Mouse (Mus musculus): ENCODE measurements around the gene Hist2h2ab. TPM values are rescaled to one million over a fixed set of nuclear protein-coding genes. Genes with fewer than 3 reads are reported as not detected.

Hist2h2ab gene
- total and polyA plus RNA-seq, 3 experiments: 0.72 to 234 TPM; not detected in 1

- Histone ChIP-seq H3K4me1 (ENCODE audit: control insufficient read depth in 1 of 2, insufficient read depth in 2 of 2, low read length in 2 of 2) (peaks cover 5 to 47% of the 10 kb centered on the region in 2 experiments), H3K9ac (ENCODE audit: control insufficient read depth, low read depth, low read length, poor library complexity, severe bottlenecking) (peak overlapping the region; percentile 68), H3K9me3 (replicated peaks; ENCODE audit: insufficient read depth, low read length) (no peaks in the 10 kb centered on the region), H3K36me3 (ENCODE audit: control insufficient read depth in 1 of 2, insufficient read depth in 2 of 2, low read length in 2 of 2) (peaks cover 0 to 45% of the 10 kb centered on the region in 2 experiments; a peak in 2 of 4 replicates), H3K79me2 (ENCODE audit: control insufficient read depth, insufficient read depth, low read length, poor library complexity) (peaks cover 7% of the 10 kb centered on the region; the same call in 1 of the 2 replicates), H3K27ac (ENCODE audit: control insufficient read depth, low read depth, low read length) (peak overlapping the region; percentile 99), H3K4me3 (ENCODE audit: control insufficient read depth in 1 of 2, insufficient read depth in 1 of 2, low read depth in 2 of 2, low read length in 2 of 2) (peak overlapping the region in 1 of 2 experiments; percentile 37; a peak in 2 of 4 replicates), H3K27me3 (ENCODE audit: control insufficient read depth in 1 of 2, insufficient read depth in 2 of 2, low read length in 2 of 2) (no peaks in the 10 kb centered on the region)
- TF ChIP-seq POLR2AphosphoS5 (IDR thresholded peaks at IDR 0.05; ENCODE audit: borderline replicate concordance, low read depth, low read length) (no peak), MYC (IDR thresholded peaks at IDR 0.05; ENCODE audit: low read depth, low read length) (no peak), USF2 (IDR thresholded peaks at IDR 0.05; ENCODE audit: borderline replicate concordance in 1 of 2, insufficient read depth in 1 of 2, low read depth in 1 of 2, low read length in 2 of 2) (no peak), ZKSCAN1 (IDR thresholded peaks at IDR 0.05; ENCODE audit: low read depth, low read length) (no peak), GATA1 (IDR thresholded peaks at IDR 0.05; ENCODE audit: low read depth, low read length) (no peak), NRF1 (IDR thresholded peaks at IDR 0.05; ENCODE audit: insufficient read depth, low read depth, low read length, poor library complexity, severe bottlenecking) (no peak), RCOR1 (IDR thresholded peaks at IDR 0.05; ENCODE audit: low read depth, low read length) (no peak), MEF2A (IDR thresholded peaks at IDR 0.05; ENCODE audit: extremely low read depth, insufficient replicate concordance, low read depth, low read length, poor library complexity, severe bottlenecking) (no peak), JUND (IDR thresholded peaks at IDR 0.05; ENCODE audit: low read depth, low read length) (no peak), UBTF (IDR thresholded peaks at IDR 0.05; ENCODE audit: borderline replicate concordance, insufficient read depth, low read depth, low read length) (no peak), SIN3A (IDR thresholded peaks at IDR 0.05; ENCODE audit: low read length) (no peak), KAT2A (conservative IDR thresholded peaks at IDR 0.05; ENCODE audit: low read depth, low read length) (no peak), TAL1 (IDR thresholded peaks at IDR 0.05; ENCODE audit: low read length) (no peak), MAX (IDR thresholded peaks at IDR 0.05; ENCODE audit: low read length) (no peak), USF1 (IDR thresholded peaks at IDR 0.05; ENCODE audit: low read depth, low read length) (no peak), MXI1 (IDR thresholded peaks at IDR 0.05; ENCODE audit: low read depth, low read length) (no peak), TCF12 (IDR thresholded peaks at IDR 0.05; ENCODE audit: low read depth, low read length) (no peak)
- no peak for DNase-seq (ENCODE audit: low read depth, low spot score)
These were observed 42.0 kb downstream of the Hist2h2ab start for GRCm38 (mm10) chr3:96261623-96262022.

DNA sequence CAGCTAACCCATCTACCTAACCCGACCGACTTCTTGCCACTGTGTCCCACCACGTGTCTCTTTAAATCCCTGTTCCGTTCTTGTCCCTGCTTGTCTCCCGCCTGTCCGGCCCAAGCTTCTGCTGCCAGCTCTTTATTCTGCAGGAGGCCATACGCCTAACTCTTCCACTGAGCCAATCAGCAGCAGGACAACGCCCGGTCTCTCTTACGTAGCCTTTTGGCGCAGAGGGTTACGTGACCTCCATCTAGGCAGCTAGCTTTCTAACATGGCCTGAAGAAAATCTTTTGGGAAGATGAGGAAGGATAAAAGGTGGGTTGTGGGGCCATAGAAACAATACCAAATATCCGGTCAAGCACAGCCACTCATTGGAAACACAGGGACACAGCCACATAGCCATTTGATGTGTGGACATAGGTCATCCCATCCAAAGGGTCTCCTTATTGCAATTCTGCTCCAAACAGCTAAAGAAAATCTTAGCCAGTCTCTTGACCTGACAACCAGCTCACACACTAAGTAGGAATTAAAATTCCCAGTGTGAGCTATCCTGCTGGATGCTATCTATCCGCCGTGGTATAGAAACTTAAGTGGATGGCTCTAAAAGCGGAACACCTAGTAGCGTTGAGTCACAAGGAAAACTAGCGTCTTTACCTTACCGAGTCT is 42.7 kb downstream of the Hist2h2ab start:
- peak; percentile 98 for DNase-seq (ENCODE audit: low read depth, low spot score)
- peaks cover under 1 to 46% of the 10 kb centered on the region in 2 experiments; a peak in 3 of 4 replicates for H3K4me1 ChIP-seq (ENCODE audit: control insufficient read depth in 1 of 2, insufficient read depth in 2 of 2, low read length in 2 of 2)
- peaks cover 7% of the 10 kb centered on the region; the same call in 1 of the 2 replicates for H3K79me2 ChIP-seq (ENCODE audit: control insufficient read depth, insufficient read depth, low read length, poor library complexity)

More for the DNA sequence above, 42.7 kb downstream of the Hist2h2ab start:
- H3K27me3 ChIP-seq (ENCODE audit: control insufficient read depth in 1 of 2, insufficient read depth in 2 of 2, low read length in 2 of 2): no peaks in the 10 kb centered on the region
- peak overlapping the region; percentile 68 for H3K9ac ChIP-seq (ENCODE audit: control insufficient read depth, low read depth, low read length, poor library complexity, severe bottlenecking)
- peaks cover 0 to 49% of the 10 kb centered on the region in 2 experiments; a peak in 2 of 4 replicates for H3K36me3 ChIP-seq (ENCODE audit: control insufficient read depth in 1 of 2, insufficient read depth in 2 of 2, low read length in 2 of 2)
- TF ChIP-seq CTCF (IDR thresholded peaks at IDR 0.05 in 2 of 3, conservative IDR thresholded peaks at IDR 0.05 in 1 of 3; ENCODE audit: control insufficient read depth in 1 of 3, insufficient read depth in 1 of 3, low read depth in 2 of 3, low read length in 3 of 3, poor library complexity in 1 of 3, severe bottlenecking in 1 of 3) (0 out of 6 replicates have a peak, but pooled peaks of 1 of the 3 experiments have one; percentile 8), MXI1 (IDR thresholded peaks at IDR 0.05; ENCODE audit: low read depth, low read length) (no peak)
- H3K27ac ChIP-seq (ENCODE audit: control insufficient read depth, low read depth, low read length): peak overlapping the region; percentile 99
- H3K4me3 ChIP-seq (ENCODE audit: control insufficient read depth in 1 of 2, insufficient read depth in 1 of 2, low read depth in 2 of 2, low read length in 2 of 2): peak overlapping the region; percentile 12 to 37
- no peaks in the 10 kb centered on the region for H3K9me3 ChIP-seq (replicated peaks; ENCODE audit: insufficient read depth, low read length)

All from MEL (cell line).